Mouse (Mus musculus): Measurements from ENCODE around the gene Gm21915. TPM values are rescaled to one million over a fixed set of nuclear protein-coding genes. Genes with fewer than 3 reads are reported as not detected.

Gene Gm21915
- polyA plus RNA-seq, 1 experiment from 2014 or later, result not detected

- Histone ChIP-seq H3K9ac (no peak overlapping the region), H3K36me3 (ENCODE audit: insufficient read depth) (no peaks in the 10 kb centered on the region), H3K9me3 (ENCODE audit: low read depth, low read length) (no peaks in the 10 kb centered on the region), H3K27ac (ENCODE audit: low read depth) (no peak overlapping the region), H3K4me1 (ENCODE audit: insufficient read depth) (peaks cover 5% of the 10 kb centered on the region; the same call in 1 of the 2 replicates), H3K27me3 (ENCODE audit: insufficient read depth, low read length) (no peaks in the 10 kb centered on the region), H3K4me2 (peak overlapping the region; percentile 13; the same call in 1 of the 2 replicates), H3K4me3 (ENCODE audit: low read depth, low read length) (no peak overlapping the region)
- ATAC-seq (ENCODE audit: insufficient read depth), result peak; percentile 28; the same call in 1 of the 2 replicates
- TF ChIP-seq CTCF (IDR thresholded peaks at IDR 0.05; ENCODE audit: low read depth), result peak; percentile 24; the same call in 1 of the 2 replicates
- peak; percentile 41 for DNase-seq
- WGBS, result 47% methylated on average over 18 of the region's 18 CpGs
Observed at GRCm38 (mm10) chr9:40717182-40717874, 46.9 kb downstream of the Gm21915 start.

GRCm38 (mm10) chr9:40717875-40718185 is 47.4 kb downstream of the Gm21915 start:
- no peak for TF ChIP-seq CTCF (IDR thresholded peaks at IDR 0.05; ENCODE audit: low read depth)
- Histone ChIP-seq H3K9ac (no peak overlapping the region), H3K4me1 (ENCODE audit: insufficient read depth) (peaks cover 8% of the 10 kb centered on the region), H3K36me3 (ENCODE audit: insufficient read depth) (no peaks in the 10 kb centered on the region), H3K9me3 (ENCODE audit: low read depth, low read length) (no peaks in the 10 kb centered on the region), H3K27me3 (ENCODE audit: insufficient read depth, low read length) (no peaks in the 10 kb centered on the region), H3K27ac (ENCODE audit: low read depth) (no peak overlapping the region), H3K4me2 (no peak overlapping the region; the same call in 1 of the 2 replicates), H3K4me3 (ENCODE audit: low read depth, low read length) (no peak overlapping the region)
- ATAC-seq (ENCODE audit: insufficient read depth) (no peak), DNase-seq (peak; percentile 51)
- 18% methylated on average over 7 of the region's 7 CpGs for WGBS

Other genes with a start within 250 kb of the Gm21915 start
- 2.7 and 3.3 TPM in 2 replicates for gene Gramd1b, start 139.2 kb upstream of the Gm21915 start, polyA plus RNA-seq (2014; fragmentation: Nextera tagmentation; extraction: Ambion mirVana)
- gene Clmp, start 15.3 kb downstream of the Gm21915 start, polyA plus RNA-seq (2014; fragmentation: Nextera tagmentation; extraction: Ambion mirVana), result 20.6 TPM in 2 replicates
- 2,522 and 2,633 TPM in 2 replicates for gene Hspa8, start 130.4 kb downstream of the Gm21915 start, polyA plus RNA-seq (2014; fragmentation: Nextera tagmentation; extraction: Ambion mirVana)
- gene Bsx, start 203.5 kb downstream of the Gm21915 start, polyA plus RNA-seq (2014; fragmentation: Nextera tagmentation; extraction: Ambion mirVana), result not detected in 2 replicates